Mouse (Mus musculus) kidney, postnatal 36 days (tissue): Measurements from ENCODE around the gene Mbd4.
A peak's percentile ranks its signal among the peaks of the same experiment; 100 is the strongest.
"Not testable (repeated sequence)": the region's sequence is repeated elsewhere in the genome, so short reads cannot be mapped to it uniquely, and the experiment has no call there.

ENCODE experiments used
- DNase-seq, 2 experiments: peaks; one replicate each; pipeline ENCODE4 v3.0.0; 2021 to 2022; ENCODE audit warnings: mixed read lengths in 2 of 2

Gene Mbd4

GRCm38 (mm10) chr6:115853091-115853813, at the start of gene Mbd4, which contains the start of gene Ift122:
Gene Mbd4 (minus strand): TSS chr6:115853371.
Gene Ift122 (plus strand): TSS chr6:115853470.
- peak; percentile 99 for DNase-seq

- no peak for DNase-seq
Observed at GRCm38 (mm10) chr6:115902545-115902944, 49.4 kb upstream of the Mbd4 start.

GRCm38 (mm10) chr6:115901489-115901931, 48.3 kb upstream of the Mbd4 start:
- peak; percentile 58 to 84 for DNase-seq

- peak; percentile 84 to 88 for DNase-seq
Observed at GRCm38 (mm10) chr6:115901062-115901461, 47.9 kb upstream of the Mbd4 start.

- DNase-seq = no peak
Observed at GRCm38 (mm10) chr6:115897926-115898520, 44.9 kb upstream of the Mbd4 start.

- no peak for DNase-seq
Observed at GRCm38 (mm10) chr6:115897117-115897516, 43.9 kb upstream of the Mbd4 start.

GRCm38 (mm10) chr6:115896346-115896745, 43.2 kb upstream of the Mbd4 start:
- no peak for DNase-seq

- no peak for DNase-seq
Observed at GRCm38 (mm10) chr6:115892363-115892762, 39.2 kb upstream of the Mbd4 start.

- peak; percentile 33 to 68 for DNase-seq
Observed at GRCm38 (mm10) chr6:115891497-115892061, 38.4 kb upstream of the Mbd4 start.

GRCm38 (mm10) chr6:115891061-115891460, 37.9 kb upstream of the Mbd4 start:
- no peak for DNase-seq

GRCm38 (mm10) chr6:115890601-115891000, 37.4 kb upstream of the Mbd4 start:
- DNase-seq = no peak

GRCm38 (mm10) chr6:115888296-115888695, 35.1 kb upstream of the Mbd4 start:
- DNase-seq = peak in 1 of 2 experiments; percentile 63

GRCm38 (mm10) chr6:115886894-115887293, 33.7 kb upstream of the Mbd4 start:
- DNase-seq = no peak

- peak in 1 of 2 experiments; percentile 39 for DNase-seq
Observed at GRCm38 (mm10) chr6:115884018-115884417, 30.8 kb upstream of the Mbd4 start.

GRCm38 (mm10) chr6:115880751-115881150, 27.6 kb upstream of the Mbd4 start:
- DNase-seq = peak; percentile 41 to 71

GRCm38 (mm10) chr6:115879736-115880135, 26.6 kb upstream of the Mbd4 start:
- DNase-seq = no peak

GRCm38 (mm10) chr6:115878694-115879093, 25.5 kb upstream of the Mbd4 start:
- peak in 1 of 2 experiments; percentile 51 for DNase-seq

GRCm38 (mm10) chr6:115877239-115877638, 24.1 kb upstream of the Mbd4 start:
- no peak for DNase-seq

GRCm38 (mm10) chr6:115871318-115871717, 18.1 kb upstream of the Mbd4 start:
- DNase-seq = not testable (repeated sequence)

- not testable (repeated sequence) for DNase-seq
Observed at GRCm38 (mm10) chr6:115867157-115867556, 14.0 kb upstream of the Mbd4 start.

- peak; percentile 40 to 45 for DNase-seq
Observed at GRCm38 (mm10) chr6:115865246-115865645, 12.1 kb upstream of the Mbd4 start.

GRCm38 (mm10) chr6:115863340-115863841, 10.2 kb upstream of the Mbd4 start:
- no peak for DNase-seq

GRCm38 (mm10) chr6:115860027-115860556, 6.9 kb upstream of the Mbd4 start:
- DNase-seq = no peak
